Mouse (Mus musculus): ENCODE data around the gene Hspa1l. TPM values are rescaled to one million over a fixed set of nuclear protein-coding genes. Genes with fewer than 3 reads are reported as not detected.
"Not testable (repeated sequence)": the region's sequence is repeated elsewhere in the genome, so short reads cannot be mapped to it uniquely, and the experiment has no call there.

Gene Hspa1l
- total RNA-seq, 2 experiments from 2014 or later = 0.22 TPM; not detected in 1

GRCm38 (mm10) chr17:35001452-35002152 lies 29.1 kb downstream of the Hspa1l start:
- no peak for DNase-seq
- intact Hi-C loops (cut with DNase I) = loop anchor here (2.0 kb wide), 1 partner anchor 69 kb away; no protein-coding TSS in a partner anchor

- intact Hi-C loops (cut with DNase I) = loop anchor here (2.0 kb wide), 1 partner anchor 70 kb away; no protein-coding TSS in a partner anchor
- no peak for DNase-seq
Observed at GRCm38 (mm10) chr17:35002153-35002865, 29.8 kb downstream of the Hspa1l start.

GRCm38 (mm10) chr17:35003022-35003838 lies 30.7 kb downstream of the Hspa1l start:
- DNase-seq = no peak
- intact Hi-C loops (cut with DNase I) = loop anchor here (2.0 kb wide), 1 partner anchor 70 kb away; no protein-coding TSS in a partner anchor

GRCm38 (mm10) chr17:35004075-35004717 lies 31.7 kb downstream of the Hspa1l start:
- intact Hi-C loops (cut with DNase I) = no loop called here
- no peak for DNase-seq

- no peak for DNase-seq
- intact Hi-C loops (cut with DNase I) = no loop called here
Observed at GRCm38 (mm10) chr17:35005158-35005557, 32.7 kb downstream of the Hspa1l start.

GRCm38 (mm10) chr17:35005902-35006301 lies 33.4 kb downstream of the Hspa1l start:
- DNase-seq; intact Hi-C loops (cut with DNase I): not testable (repeated sequence)

- intact Hi-C loops (cut with DNase I) = no loop called here
- no peak for DNase-seq
Observed at GRCm38 (mm10) chr17:35007387-35007991, 35.0 kb downstream of the Hspa1l start.

- no peak for DNase-seq
- intact Hi-C loops (cut with DNase I) = no loop called here
Observed at GRCm38 (mm10) chr17:35009586-35009985, 37.1 kb downstream of the Hspa1l start.

- intact Hi-C loops (cut with DNase I) = loop anchor here (5.0 kb wide), 1 partner anchor 101 kb away; no protein-coding TSS in a partner anchor
- no peak for DNase-seq
Observed at GRCm38 (mm10) chr17:35011440-35011839, 38.9 kb downstream of the Hspa1l start.

- intact Hi-C loops (cut with DNase I) = loop anchor here (5.0 kb wide), 1 partner anchor 100 kb away; no protein-coding TSS in a partner anchor
- no peak for DNase-seq
Observed at GRCm38 (mm10) chr17:35012430-35012829, 39.9 kb downstream of the Hspa1l start.

GRCm38 (mm10) chr17:35013221-35013620 lies 40.7 kb downstream of the Hspa1l start:
- intact Hi-C loops (cut with DNase I) = loop anchor here (5.0 kb wide), 1 partner anchor 99 kb away; no protein-coding TSS in a partner anchor
- no peak for DNase-seq

GRCm38 (mm10) chr17:35015296-35015695 lies 42.8 kb downstream of the Hspa1l start:
- no peak for DNase-seq

GRCm38 (mm10) chr17:35016376-35016775 lies 43.9 kb downstream of the Hspa1l start, which contains the start of gene Vwa7:
Gene Vwa7 (plus strand): TSS chr17:35016579.
- peak; percentile 92 for DNase-seq
- intact Hi-C loops (cut with DNase I) = no loop called here

More at GRCm38 (mm10) chr17:35015296-35015695, 42.8 kb downstream of the Hspa1l start:
- intact Hi-C loops (cut with DNase I) = no loop called here

- no peak for DNase-seq
- intact Hi-C loops (cut with DNase I) = no loop called here
Observed at GRCm38 (mm10) chr17:35016791-35017705, 44.5 kb downstream of the Hspa1l start.

GRCm38 (mm10) chr17:35017706-35018030 lies 45.2 kb downstream of the Hspa1l start:
- DNase-seq = no peak
- intact Hi-C loops (cut with DNase I) = no loop called here

- intact Hi-C loops (cut with DNase I) = no loop called here
- DNase-seq = no peak
Observed at GRCm38 (mm10) chr17:35018171-35018570, 45.7 kb downstream of the Hspa1l start.

- intact Hi-C loops (cut with DNase I) = no loop called here
- DNase-seq = no peak
Observed at GRCm38 (mm10) chr17:35019894-35020293, 47.4 kb downstream of the Hspa1l start.

- intact Hi-C loops (cut with DNase I) = no loop called here
- no peak for DNase-seq
Observed at GRCm38 (mm10) chr17:35020551-35020950, 48.0 kb downstream of the Hspa1l start.

Measured in left cerebral cortex, postnatal 4 days (tissue).